Mouse (Mus musculus) ES-CJ7 (cell line): Measurements from ENCODE around the gene Gpr162.

ENCODE experiments used
- DNase-seq: peaks from one replicate; pipeline ENCODE4 v3.0.0; 2011; ENCODE audit warnings: low read depth, low spot score

The Gpr162 gene

DNA sequence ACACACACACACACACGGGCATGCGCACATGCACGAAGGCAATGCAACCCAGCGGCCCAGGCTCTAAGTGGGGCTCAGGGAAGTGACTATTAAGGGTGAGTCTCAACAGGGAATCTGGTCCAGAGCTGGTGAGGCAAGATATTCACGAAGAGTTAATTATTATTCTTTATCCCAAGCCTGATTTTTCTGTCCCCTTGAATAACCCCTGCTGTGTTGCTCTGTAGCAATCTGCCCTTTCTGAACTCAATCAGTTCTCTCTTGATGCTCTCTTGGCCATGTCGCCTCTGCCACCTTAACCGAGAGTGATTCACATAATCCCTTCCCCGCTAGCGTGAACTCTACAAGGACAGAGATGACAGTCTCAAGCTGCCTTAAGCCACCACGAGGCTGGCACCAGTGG is 19.6 kb upstream of the Gpr162 start:
- no peak for DNase-seq

DNA sequence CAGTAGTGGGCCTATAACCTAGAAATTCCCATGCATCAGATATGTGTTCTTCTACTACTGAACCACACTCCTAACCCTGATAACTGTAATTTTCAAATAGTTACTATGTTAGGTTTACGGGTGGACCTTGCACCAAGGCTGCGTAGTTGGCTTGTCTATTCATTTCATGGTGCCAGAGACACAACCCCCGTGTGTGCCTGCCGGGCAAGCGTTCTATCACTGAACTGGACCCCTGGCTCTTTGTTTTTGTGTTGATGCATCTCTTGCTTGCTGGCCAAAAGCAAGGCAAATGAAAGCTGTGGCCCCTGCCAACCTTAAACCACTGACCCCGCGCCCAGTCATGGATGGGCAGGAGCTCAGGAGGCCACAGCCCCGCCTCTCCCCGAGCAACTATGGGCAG is 18.0 kb upstream of the Gpr162 start:
- DNase-seq = no peak

DNA sequence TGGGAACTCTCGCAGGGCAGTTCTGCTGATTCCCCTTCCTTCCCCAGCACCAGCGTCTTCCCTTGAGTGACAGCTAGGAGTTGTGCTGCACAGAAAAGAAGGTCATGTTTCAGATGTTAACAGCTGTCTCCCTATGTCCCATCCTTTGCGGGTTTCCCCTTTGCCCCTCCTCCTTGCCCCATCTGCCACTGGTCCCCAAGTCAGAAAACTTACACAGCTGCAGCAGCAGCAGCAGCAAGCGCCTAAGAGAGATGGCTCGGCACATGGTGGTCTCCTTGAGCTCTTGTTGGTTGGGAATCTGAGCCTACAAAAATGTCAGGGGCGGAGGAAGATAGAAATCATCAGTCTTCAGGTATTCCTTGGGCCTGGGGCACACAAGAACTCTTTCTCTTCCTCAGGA is 15.6 kb upstream of the Gpr162 start:
- no peak for DNase-seq

DNA sequence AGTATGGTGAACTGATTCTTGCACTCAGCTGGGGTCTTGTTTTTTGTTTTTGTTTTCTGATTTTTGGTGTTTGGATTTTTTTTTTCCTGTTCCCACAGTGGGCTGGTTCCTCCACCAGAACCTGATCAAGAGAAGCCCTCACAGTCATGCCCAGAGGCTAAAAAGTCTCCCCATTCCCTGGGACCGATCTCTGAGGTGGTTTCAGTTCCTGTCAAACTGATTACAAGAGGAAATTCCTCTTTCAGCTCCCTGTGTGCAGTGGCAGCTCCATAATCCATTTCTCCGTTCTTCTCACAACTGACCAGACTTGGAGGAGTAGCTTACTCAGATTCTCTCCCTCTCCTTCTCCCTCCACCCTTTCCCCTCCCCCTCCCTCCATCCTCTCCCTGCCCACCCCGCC is 10.6 kb upstream of the Gpr162 start:
- DNase-seq = no peak

DNA sequence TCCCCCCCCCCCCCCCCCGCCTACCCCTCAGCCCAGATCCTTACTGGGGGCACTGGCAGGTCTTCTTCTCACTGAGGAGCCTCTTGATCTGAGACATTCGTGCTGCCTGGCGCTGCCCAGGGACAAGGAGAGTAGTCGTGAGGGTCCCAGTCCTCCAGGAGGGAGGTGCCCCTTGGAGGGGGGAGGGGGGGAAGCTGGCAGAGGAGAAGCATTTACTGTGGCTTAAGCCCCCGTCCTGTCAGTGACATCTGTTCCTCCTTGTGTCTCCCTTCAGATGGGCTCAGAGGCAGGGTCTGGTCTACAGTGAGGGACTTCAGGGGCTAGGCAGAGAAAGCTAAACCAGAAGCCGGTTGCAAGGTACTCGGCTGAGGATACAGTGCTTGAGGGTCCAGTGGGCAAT is 2.8 kb upstream of the Gpr162 start:
- DNase-seq = no peak

DNA sequence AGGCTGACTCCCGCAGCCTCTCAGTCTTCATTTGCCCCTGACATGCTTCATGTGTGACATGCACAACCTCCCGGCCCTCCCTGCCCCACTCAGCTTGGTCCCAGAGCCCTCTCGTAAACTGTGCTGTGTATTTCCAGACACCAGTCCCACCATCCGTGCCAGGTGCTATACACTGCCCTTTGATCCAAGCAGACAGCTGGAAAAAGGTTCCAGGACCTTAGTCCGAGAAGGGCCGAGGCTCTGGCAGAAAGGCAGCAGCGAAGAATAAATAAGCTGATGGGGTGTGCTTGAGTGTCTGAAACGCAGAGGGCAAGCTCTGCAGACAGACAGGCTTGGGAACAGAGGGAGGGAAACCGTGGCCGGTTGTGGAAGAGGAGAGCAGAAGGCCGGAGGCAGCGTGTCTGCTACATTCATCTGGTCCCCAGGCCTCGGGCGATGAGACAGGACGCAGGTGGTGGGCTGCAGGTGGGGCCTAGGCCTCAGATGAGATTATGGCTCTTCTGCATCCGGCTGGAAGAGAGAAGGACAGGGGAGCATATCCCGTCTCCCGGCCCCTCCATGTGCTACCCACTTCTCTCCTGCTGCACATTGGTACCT is 2.1 kb upstream of the Gpr162 start:
- no peak for DNase-seq

DNA sequence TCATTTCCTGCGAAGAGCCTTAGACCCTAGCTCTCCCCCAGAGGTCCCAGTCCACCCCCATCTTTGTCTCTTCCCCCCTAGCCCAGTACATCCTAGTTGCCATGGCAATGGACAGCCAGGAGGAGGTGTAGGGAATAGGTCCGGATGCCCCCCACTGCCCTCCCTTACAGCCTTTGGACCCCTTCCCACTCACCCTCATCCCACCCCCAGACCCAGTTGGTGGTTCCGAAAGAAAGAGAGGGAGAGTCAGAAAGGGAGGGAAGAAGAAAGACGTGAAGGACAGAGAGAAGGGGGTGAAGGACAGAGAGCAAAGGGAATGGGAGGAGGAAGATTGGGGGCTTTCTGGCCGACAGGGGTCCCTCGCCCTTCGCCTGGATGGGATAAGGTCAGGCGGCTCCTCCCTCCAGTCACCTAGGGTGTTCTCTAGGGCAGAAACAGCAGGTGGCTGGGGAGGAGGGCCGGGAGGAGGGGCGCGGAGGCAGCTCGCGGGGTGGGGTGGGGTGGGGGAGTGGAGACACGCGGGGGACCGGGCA is 592 bp downstream of the Gpr162 start:
- DNase-seq = no peak

DNA sequence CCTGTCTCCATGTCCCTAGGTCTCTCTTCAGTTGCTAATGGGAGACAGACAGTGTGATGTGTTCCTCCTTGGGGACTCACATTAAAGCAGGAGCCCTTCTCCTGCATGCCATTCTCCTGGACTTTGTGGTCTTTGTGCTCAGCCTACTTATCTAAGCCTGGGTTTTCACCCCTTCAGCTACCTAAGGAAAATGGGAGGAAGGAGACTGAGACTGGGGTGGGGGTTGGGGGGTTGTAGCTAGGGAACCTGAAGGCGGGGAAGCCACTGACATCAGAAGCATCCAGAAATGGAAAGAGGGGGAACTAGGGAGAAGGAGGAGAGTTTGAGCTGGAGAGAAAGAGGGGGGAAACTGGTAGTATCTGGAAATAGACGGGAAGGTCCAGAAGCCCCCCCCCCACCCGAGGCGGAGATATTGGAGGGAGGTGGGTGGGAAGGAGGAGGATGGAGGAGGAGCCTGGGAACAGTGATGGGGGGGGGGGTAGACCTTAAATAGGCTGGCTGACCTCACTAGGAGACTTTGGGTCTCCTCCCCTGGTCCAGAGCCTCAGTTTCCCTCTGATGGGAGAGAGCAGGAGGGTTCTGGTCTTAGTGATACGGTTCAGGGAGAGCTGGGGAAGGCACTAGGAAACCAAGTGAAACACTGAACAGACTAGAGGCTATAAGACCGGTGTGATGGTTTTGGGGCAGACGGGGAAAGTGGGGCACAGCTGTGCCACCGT is 1.2 kb downstream of the Gpr162 start:
- DNase-seq = no peak

DNA sequence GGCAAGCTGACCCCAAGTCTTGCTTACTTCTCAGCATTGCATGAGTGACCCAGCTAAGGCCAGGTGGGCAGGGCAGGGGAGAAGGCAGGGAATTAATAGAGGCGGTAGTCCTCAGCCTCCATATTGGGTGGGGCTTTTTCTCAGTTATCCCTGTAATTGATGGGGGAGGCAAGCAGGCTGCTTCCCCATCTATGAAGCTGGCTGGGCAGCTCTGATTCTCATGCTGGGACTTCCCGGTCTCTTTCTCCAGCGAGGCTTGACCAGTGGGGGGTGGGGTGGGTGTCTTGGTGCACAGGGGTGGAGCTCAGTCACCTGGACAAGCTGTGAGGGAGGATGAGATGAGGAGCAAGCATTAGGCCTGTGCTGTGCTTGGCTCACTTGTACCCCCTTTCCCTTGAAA is 2.0 kb downstream of the Gpr162 start:
- no peak for DNase-seq

DNA sequence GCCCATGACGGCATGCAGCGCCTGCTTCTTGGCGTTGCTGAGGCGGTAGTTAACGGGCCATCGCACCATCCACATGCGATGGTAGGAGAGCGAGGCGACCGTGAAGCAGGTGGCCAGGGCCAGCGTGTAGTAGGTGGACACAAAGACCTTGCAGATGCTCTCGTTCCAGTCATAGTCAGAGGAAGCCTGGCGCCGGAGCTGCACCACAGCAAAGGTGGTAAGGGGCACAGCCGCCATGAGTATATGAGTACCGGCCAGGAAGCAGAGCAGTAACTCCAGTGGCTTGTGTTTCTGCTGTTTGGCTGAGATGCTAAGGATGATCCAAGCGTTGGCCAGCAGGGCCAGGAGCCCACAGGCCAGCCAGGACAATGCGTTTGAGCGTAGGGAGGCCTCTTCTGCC is 2.5 kb downstream of the Gpr162 start:
- DNase-seq = no peak

DNA sequence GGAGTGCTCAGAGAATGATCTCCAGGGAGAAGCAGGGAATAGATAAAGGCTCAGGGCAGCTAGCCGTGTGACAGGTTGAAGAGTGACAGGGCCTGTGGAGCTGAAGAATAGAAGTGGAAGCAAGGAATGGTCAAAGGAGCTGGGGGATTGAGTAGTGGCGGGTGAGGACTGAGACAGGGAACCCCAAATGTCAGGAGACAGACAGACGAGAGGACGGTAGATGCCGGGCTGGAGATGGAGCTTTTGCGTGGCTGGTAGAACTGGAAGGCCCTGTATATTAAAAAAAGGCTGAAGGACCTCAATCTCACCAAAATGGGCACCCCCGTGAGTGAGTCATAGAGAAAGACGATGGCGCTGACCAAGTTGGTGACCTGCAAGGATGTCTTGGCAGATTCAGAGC is 3.3 kb downstream of the Gpr162 start:
- DNase-seq = no peak

DNA sequence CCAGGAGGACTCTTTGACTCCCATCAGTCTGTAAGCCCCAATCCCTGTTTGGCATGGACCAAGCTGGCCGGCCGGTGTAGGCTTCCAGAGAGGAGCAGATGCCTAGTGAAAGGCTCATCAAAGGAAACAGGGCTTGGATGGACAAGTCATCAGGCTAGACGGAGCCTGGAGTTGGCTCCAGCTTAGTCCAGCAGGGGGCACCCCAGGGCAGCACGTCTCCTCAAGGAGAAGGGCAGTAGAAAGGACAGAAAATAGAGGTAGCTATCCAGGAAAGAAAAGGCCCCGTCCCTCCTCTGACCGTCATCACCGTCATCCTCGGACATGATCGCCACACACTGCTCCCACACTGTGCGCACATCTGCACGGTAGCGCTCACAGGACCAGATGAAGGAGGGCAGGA is 4.1 kb downstream of the Gpr162 start:
- peak; percentile 83 for DNase-seq

DNA sequence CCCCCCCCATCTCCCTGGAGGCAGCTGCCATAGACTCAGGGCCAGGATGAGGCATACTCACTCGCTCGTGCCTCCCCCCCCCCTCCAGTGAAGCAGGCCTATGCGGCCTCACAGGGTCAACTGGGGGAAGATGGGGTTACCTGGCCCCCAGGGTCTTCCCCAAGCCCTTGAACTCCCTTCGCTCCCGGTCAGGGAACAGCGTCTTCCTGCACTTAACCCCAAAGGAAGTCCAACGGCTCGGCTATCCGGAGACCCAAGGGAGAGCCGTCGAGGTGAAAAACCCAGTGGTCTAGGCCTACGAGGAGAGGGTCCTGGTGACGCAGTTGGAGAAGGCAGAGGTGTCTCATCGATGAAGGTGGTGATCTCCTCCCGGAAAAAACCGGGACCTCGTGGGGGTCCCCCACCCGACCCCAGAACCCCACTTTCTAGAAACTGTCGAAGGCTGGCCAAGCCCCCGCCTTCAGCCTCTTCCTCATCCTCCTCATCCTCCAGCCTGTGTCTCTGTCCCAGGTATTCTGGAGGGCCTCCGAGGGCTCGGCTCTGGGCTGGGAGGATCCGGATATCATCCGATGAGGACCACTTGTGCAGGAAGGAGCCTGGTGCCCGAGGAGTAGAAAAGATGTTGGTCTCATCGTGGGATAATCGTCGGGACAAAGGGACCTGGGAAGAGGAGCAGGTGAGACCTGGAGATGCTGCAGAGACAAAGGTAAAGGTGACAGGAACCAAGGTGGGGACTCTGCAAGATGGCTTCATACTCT is 5.0 kb downstream of the Gpr162 start:
- no peak for DNase-seq

DNA sequence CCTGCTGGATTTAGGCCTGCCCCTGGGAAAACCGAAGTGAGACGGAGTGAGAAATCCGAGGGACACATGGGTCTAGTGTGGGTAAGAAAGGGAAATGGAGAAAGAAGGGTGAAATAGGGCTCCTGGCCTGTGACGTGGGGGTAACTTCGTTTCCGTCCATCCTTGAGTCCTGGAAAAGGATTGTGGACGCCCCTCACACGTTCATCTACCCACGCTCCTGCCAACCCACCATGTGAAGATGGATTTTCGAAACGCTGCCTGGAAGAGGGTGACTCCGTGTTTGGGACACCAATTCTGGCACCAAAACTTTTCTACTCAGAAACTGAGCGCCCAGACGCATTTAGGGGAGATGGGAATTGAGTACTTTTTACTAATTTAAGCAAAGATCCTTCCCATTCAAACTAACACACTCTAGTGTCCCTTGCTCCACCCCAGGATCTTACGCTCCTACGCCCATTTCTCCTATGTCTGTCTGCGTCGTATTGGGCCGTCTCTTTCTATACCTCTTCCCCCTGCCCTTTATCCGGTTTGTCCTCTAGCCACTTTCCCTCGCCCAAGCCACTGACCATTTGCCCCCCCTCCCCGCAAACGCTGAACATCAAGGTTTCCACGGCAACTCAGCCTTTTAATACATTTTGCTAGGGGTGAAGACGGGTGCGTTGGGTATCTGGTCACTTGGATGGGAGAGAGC is 5.8 kb downstream of the Gpr162 start:
- DNase-seq = no peak

DNA sequence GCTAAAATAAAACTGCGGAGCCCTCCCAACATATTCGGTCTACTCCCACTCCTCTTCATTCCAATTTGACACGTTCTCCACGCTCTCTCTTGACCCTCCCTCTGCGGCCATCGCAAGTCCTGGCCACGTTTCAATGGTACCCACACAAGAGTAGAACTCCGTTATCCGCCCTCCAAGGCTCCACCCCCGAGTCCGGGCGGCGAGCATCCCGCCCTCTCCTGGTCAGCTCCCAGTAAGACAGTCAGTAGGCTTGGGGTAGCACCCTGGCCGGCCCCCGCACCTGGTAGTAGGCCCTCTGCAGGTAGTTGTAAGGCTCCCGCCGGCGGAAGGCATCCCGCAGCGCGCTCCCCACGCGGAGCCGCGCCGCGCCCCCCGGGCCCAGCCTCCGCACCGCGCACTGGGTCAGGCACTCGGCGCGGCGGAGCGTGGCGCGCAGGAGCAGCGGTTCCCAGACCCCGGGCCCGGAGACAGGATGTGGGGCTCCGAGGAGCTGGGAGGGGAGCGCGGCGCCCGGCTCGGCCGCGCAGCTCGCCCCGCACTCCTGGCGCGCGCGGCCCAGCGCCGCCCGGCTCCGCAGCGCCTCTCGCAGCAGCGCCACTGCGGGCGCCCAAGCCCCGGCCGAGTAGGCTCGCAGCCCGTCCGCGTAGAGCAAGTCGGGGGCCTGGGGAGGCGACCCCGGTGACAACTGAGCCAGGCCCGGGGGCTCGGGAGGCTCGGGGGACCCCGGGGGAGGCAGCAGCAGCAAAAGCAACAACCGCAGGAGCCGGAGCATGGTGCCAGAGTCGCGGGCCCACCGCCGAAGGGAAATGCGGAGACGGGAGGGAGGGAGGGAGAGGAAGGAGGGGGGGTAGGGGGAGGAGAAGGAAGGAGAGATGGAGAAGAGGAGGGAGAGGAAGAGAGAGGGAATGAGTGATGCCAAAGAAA is 6.6 kb downstream of the Gpr162 start, which contains the start of gene P3h3:
Gene P3h3 (minus strand): TSS at position 837 of the 924 bp plus-strand sequence.
- DNase-seq = peak; percentile 95

DNA sequence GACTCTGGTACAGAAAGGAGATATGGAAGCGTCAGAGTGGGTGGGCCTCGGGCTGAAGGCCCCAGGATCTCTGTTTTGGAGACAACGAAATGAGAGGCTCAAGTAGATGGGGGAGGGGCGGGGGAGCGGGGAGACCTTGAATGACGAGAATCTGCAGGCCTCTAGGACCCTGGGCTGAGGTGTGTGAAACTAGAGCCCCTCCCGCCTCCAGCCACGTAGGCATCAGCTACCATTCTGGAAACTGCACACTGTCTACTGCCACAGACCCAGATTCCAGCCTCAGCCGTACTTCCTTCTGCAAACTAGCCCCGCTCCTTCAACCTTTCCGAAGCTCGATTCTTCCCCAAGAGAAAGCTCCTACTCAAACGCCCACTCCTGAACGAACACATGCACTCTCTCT is 7.5 kb downstream of the Gpr162 start:
- peak; percentile 60 for DNase-seq

DNA sequence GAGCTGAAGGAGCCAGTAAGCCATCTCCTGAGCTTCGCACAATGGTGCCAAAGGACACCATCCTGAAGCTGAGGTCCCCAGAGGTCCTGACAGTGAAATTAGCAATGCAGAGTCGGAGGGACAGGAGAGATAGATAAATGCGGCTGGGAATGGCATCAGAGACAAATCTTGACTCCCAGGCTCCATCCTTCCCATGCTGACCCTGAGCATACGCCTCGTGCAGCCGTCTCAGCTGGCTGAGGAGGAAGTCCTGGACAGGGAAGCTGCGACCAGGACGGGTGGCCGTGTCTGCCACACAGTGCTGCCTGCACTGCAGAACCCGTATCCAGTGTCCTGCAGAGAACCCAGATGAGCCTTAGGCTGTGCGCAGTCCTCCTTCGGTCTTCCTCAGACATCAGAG is 9.1 kb downstream of the Gpr162 start:
- DNase-seq = no peak

DNA sequence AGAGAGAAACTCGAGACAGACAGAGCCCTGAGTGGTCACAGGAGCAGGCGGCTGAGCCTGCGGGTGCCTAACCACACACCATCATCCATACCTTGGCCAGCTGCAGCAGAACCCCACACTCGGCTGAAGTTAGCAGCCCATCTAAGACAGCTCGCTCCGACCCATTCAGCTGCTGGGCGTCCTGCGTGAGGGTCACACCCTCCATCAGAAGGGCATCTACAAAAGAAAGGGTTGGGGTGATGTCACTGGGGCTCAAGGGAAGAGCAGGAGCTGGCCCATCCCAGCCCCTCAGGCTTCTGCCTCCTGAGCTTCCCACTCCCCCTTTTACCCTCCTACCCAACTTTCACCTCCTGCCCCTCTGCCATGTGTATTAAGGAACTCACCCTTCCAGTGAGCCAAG is 13.2 kb downstream of the Gpr162 start:
- DNase-seq = peak; percentile 95

DNA sequence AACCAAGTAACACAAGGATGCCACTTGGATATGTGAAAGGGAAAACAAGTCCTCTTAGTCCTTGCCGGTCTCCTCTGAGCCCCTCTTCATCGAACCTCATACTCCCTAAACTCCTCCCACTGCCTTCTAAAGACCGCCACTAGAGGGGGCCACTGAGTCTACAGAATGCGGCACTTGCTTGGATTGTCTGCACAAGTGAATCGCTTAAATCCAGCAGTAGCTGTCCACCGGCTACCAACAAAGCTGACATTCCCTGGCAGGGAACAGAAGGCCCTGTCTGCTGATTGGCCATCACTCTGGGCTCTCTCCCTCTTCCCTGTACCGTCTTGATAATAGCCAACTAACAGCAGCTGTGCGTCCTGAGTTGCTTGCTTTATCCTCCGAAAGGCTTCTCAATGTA is 16.5 kb downstream of the Gpr162 start:
- peak; percentile 98 for DNase-seq

DNA sequence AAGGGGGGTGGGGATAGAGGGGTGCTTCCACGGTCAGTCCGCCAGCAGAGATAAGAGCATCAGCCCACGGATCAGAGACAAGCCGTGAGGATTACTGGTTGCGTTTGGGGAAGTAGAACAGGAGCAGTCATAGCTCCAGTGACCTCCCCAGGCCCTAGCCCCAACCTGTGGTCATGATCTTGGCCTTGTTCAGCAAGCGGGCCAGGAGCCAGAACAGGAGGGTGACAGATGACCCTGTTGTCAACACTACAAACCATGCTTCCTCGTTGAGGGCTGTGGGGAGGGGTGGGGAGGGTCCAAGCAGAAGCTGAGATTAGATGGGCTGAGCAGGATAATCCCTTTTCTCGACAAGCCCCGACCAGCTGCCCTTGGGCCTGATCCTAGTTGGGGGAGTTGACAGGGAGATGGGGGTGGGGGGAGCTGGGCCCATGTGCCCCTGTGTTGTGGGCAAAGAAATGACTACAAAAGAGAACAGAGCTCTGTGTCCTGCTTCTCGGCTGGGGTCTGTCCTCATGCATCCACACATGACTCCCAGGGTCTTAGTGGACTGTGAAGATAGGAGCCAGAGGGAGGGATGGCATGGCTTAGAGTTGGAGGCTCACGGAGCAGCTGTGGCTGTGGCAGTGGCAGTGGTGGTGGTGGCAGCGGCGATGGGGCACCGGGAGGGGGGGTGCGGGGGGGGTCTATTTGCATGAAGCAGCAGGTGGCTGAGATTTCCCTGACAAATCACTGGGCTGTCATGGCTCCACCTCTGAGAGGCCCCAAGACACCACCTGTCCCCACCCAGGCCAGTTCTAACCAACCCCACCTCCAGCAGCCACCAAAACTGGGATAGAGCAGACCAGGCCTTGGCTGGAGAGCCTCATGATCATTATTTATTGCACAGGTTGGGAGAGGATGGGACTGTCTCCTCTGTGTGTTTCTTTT is 23.3 kb downstream of the Gpr162 start, which contains the start of gene Gnb3:
Gene Gnb3 (minus strand): TSS at position 35 of the 927 bp plus-strand sequence.
- DNase-seq = no peak
